Mouse (Mus musculus) CH12.LX (cell line): ENCODE measurements around the gene Rps27rt. TPM values are rescaled to one million over a fixed set of nuclear protein-coding genes. Genes with fewer than 3 reads are reported as not detected.
A peak's percentile ranks its signal among the peaks of the same experiment; 100 is the strongest.

Experiments
- DNase-seq: peaks from one replicate; pipeline ENCODE4 v3.0.0-alpha.2; 2013; ENCODE audit errors: extremely low read depth
- H3K27ac ChIP-seq: 2 replicates; pipeline ENCODE4 v1.5.1; 2012; ENCODE audit warnings: low read depth, mild to moderate bottlenecking, control low read depth, moderate library complexity; ENCODE audit not compliant: insufficient read depth
- H3K27me3 ChIP-seq: replicated peaks from 2 replicates; pipeline ENCODE3; 2012; ENCODE audit warnings: inconsistent platforms
- H3K36me3 ChIP-seq, 2 experiments: replicated peaks in 1 of 2; 2 replicates each; pipeline versions ENCODE3 to v1.6.1; 2012; ENCODE audit warnings: inconsistent platforms in 1 of 2, low read length in 1 of 2, mild to moderate bottlenecking in 1 of 2, mixed read lengths in 1 of 2, moderate library complexity in 1 of 2; ENCODE audit not compliant: control insufficient read depth in 1 of 2, insufficient read depth in 1 of 2
- H3K4me1 ChIP-seq, 2 experiments: 2 replicates each; pipeline ENCODE4 v1.6.1; 2012; ENCODE audit warnings: inconsistent platforms in 1 of 2, moderate library complexity in 1 of 2; ENCODE audit not compliant: insufficient read depth in 2 of 2, control insufficient read depth in 1 of 2
- H3K4me2 ChIP-seq: 2 replicates; pipeline ENCODE4 v1.6.1; 2012; ENCODE audit warnings: low read depth, mild to moderate bottlenecking, control low read depth; ENCODE audit not compliant: poor library complexity, insufficient read depth, severe bottlenecking
- H3K4me3 ChIP-seq, 3 experiments: fragments of 150-350 bp in 1 of 3; sonication (generic) in 1 of 3; replicated peaks in 1 of 3; 2 replicates each; pipeline versions ENCODE3 to v1.5.1; 2011 to 2012; ENCODE audit warnings: low read depth in 2 of 3, low read length in 2 of 3, mild to moderate bottlenecking in 2 of 3, moderate library complexity in 2 of 3, control low read depth in 1 of 3, improper control_type of control experiment in 1 of 3, inconsistent platforms in 1 of 3, mixed read lengths in 1 of 3; ENCODE audit not compliant: poor library complexity in 1 of 3
- H3K79me2 ChIP-seq: replicated peaks from 2 replicates; pipeline ENCODE4 v1.6.1; 2012; ENCODE audit warnings: mild to moderate bottlenecking, moderate library complexity; ENCODE audit not compliant: control insufficient read depth, poor library complexity, insufficient read depth, severe bottlenecking; ENCODE audit errors: extremely low read depth
- H3K9ac ChIP-seq: 2 replicates; pipeline ENCODE4 v1.6.1; 2012; ENCODE audit warnings: low read depth, mild to moderate bottlenecking, control low read depth, moderate library complexity; ENCODE audit not compliant: insufficient read depth
- H3K9me3 ChIP-seq: replicated peaks from 2 replicates; pipeline ENCODE3; 2012; ENCODE audit warnings: low read length, inconsistent platforms, mixed read lengths
- BHLHE40 ChIP-seq: IDR thresholded peaks from 2 replicates; pipeline ENCODE4 v1.6.1; 2011; ENCODE audit warnings: mild to moderate bottlenecking, low read depth, low read length, improper control_type of control experiment
- CHD1 ChIP-seq: IDR thresholded peaks from 2 replicates; pipeline ENCODE4 v1.6.1; 2012; ENCODE audit warnings: low read depth, low read length, improper control_type of control experiment, inconsistent platforms
- CTCF ChIP-seq, 2 experiments: IDR thresholded peaks in 1 of 2; conservative IDR thresholded peaks in 1 of 2; 2 replicates each; pipeline ENCODE4 v1.5.1; 2011 to 2012; ENCODE audit warnings: low read depth in 2 of 2, low read length in 2 of 2, improper control_type of control experiment in 1 of 2, inconsistent platforms in 1 of 2, mild to moderate bottlenecking in 1 of 2, moderate library complexity in 1 of 2
- EP300 ChIP-seq: IDR thresholded peaks from 2 replicates; pipeline ENCODE4 v1.6.1; 2011; ENCODE audit warnings: low read length, improper control_type of control experiment
- ETS1 ChIP-seq: conservative IDR thresholded peaks from 2 replicates; pipeline ENCODE4 v1.6.1; 2012; ENCODE audit warnings: low read depth, mild to moderate bottlenecking, inconsistent platforms, low read length, improper control_type of control experiment, moderate library complexity
- GABPA ChIP-seq: IDR thresholded peaks from 2 replicates; pipeline ENCODE4 v1.6.1; 2012; ENCODE audit warnings: low read depth, low read length, improper control_type of control experiment, inconsistent platforms; ENCODE audit not compliant: insufficient replicate concordance
- HCFC1 ChIP-seq: IDR thresholded peaks from 2 replicates; pipeline ENCODE4 v1.6.1; 2012; ENCODE audit warnings: low read depth, mild to moderate bottlenecking, inconsistent platforms, low read length, improper control_type of control experiment
- JUND ChIP-seq: conservative IDR thresholded peaks from 2 replicates; pipeline ENCODE4 v1.6.1; 2011; ENCODE audit warnings: low read depth, low read length, improper control_type of control experiment
- KAT2A ChIP-seq: IDR thresholded peaks from 2 replicates; pipeline ENCODE4 v1.6.1; 2012; ENCODE audit warnings: low read length, improper control_type of control experiment, inconsistent platforms; ENCODE audit not compliant: insufficient replicate concordance
- MAX ChIP-seq: IDR thresholded peaks from 2 replicates; pipeline ENCODE4 v1.6.1; 2011; ENCODE audit warnings: low read length, improper control_type of control experiment
- MAZ ChIP-seq: IDR thresholded peaks from 2 replicates; pipeline ENCODE4 v1.6.1; 2012; ENCODE audit warnings: low read depth, mild to moderate bottlenecking, inconsistent platforms, low read length, improper control_type of control experiment, moderate library complexity
- MEF2A ChIP-seq: IDR thresholded peaks from 2 replicates; pipeline ENCODE4 v1.6.1; 2014; ENCODE audit warnings: low read depth, mild to moderate bottlenecking, inconsistent platforms, low read length, improper control_type of control experiment, borderline replicate concordance
- MXI1 ChIP-seq: IDR thresholded peaks from 2 replicates; pipeline ENCODE4 v1.6.1; 2011; ENCODE audit warnings: mild to moderate bottlenecking, low read depth, low read length, improper control_type of control experiment
- MYC ChIP-seq: IDR thresholded peaks from 2 replicates; pipeline ENCODE4 v1.6.1; 2011; ENCODE audit warnings: low read depth, mild to moderate bottlenecking, improper control_type of control experiment, low read length
- NELFE ChIP-seq: IDR thresholded peaks from 2 replicates; pipeline ENCODE4 v1.6.1; 2011; ENCODE audit warnings: low read depth, low read length, improper control_type of control experiment
- NRF1 ChIP-seq: IDR thresholded peaks from 2 replicates; pipeline ENCODE4 v1.6.1; 2014; ENCODE audit warnings: low read depth, mild to moderate bottlenecking, inconsistent platforms, low read length, improper control_type of control experiment, moderate library complexity
- PAX5 ChIP-seq: IDR thresholded peaks from 2 replicates; pipeline ENCODE4 v1.6.1; 2012; ENCODE audit warnings: low read length, inconsistent platforms, mixed read lengths
- POLR2A ChIP-seq: IDR thresholded peaks from 2 replicates; pipeline ENCODE4 v1.6.1; 2011; ENCODE audit warnings: low read depth, mild to moderate bottlenecking, improper control_type of control experiment, low read length
- POLR2AphosphoS2 ChIP-seq: IDR thresholded peaks from 2 replicates; pipeline ENCODE4 v1.6.1; 2011; ENCODE audit warnings: low read depth, low read length, improper control_type of control experiment
- RAD21 ChIP-seq: IDR thresholded peaks from 2 replicates; pipeline ENCODE4 v1.6.1; 2011; ENCODE audit warnings: low read depth, mild to moderate bottlenecking, low read length, improper control_type of control experiment, moderate library complexity
- SMC3 ChIP-seq: IDR thresholded peaks from 2 replicates; pipeline ENCODE4 v1.6.1; 2011; ENCODE audit warnings: low read depth, low read length, improper control_type of control experiment
- TBP ChIP-seq: conservative IDR thresholded peaks from 2 replicates; pipeline ENCODE4 v1.6.1; 2011; ENCODE audit warnings: low read depth, low read length, improper control_type of control experiment
- TCF12 ChIP-seq: IDR thresholded peaks from 2 replicates; pipeline ENCODE4 v1.6.1; 2014; ENCODE audit warnings: low read depth, mild to moderate bottlenecking, inconsistent platforms, low read length, improper control_type of control experiment
- USF1 ChIP-seq: IDR thresholded peaks from 2 replicates; pipeline ENCODE4 v1.6.1; 2014; ENCODE audit warnings: low read depth, mild to moderate bottlenecking, inconsistent platforms, low read length, improper control_type of control experiment
- ZC3H11A ChIP-seq: IDR thresholded peaks from 2 replicates; pipeline ENCODE4 v1.6.1; 2012; ENCODE audit warnings: low read depth, mild to moderate bottlenecking, inconsistent platforms, low read length, improper control_type of control experiment
- ZKSCAN1 ChIP-seq: IDR thresholded peaks from 2 replicates; pipeline ENCODE4 v1.6.1; 2012; ENCODE audit warnings: low read depth, inconsistent platforms, low read length, improper control_type of control experiment, borderline replicate concordance
- ZMIZ1 ChIP-seq: IDR thresholded peaks from 2 replicates; pipeline ENCODE4 v1.6.1; 2012; ENCODE audit warnings: low read depth, mild to moderate bottlenecking, inconsistent platforms, low read length, improper control_type of control experiment
- ZNF384 ChIP-seq: IDR thresholded peaks from 2 replicates; pipeline ENCODE4 v1.6.1; 2012; ENCODE audit warnings: low read depth, low read length, improper control_type of control experiment, inconsistent platforms
- dilution Hi-C: fragments of 300-500 bp; cut with MboI; formaldehyde crosslinking; loops from 2 replicates; pipeline ENCODE4 v1.14.3; 2020; ENCODE audit warnings: low sequenced_read_pairs; ENCODE audit not compliant: extremely low pct_unique_long_range_greater_than_20kb, extremely low pct_ligation_motif_present
- in situ Hi-C: fragments of 300-500 bp; cut with MboI; formaldehyde crosslinking; loops from 3 replicates; pipeline ENCODE4 v1.14.3; 2019; ENCODE audit warnings: low sequenced_read_pairs, low pct_ligation_motif_present, low pct_unique_long_range_greater_than_20kb, mixed read lengths
- polyA plus RNA-seq: library from polyadenylated mRNA; unstranded; fragments of >175 nt; gene quantifications from 2 replicates; pipeline ENCODE4 v1.2.1, GENCODE M21; 2012; ENCODE audit warnings: low read depth; ENCODE audit not compliant: insufficient read length
- total RNA-seq, 2 experiments: library from RNA; depleted of rRNA; stranded (reverse); fragments of 300-350 nt in 1 of 2; fragments of >200 nt in 1 of 2; gene quantifications; 2 replicates each; pipeline ENCODE4 v1.2.3; 2012 to 2014

Rps27rt gene
- total and polyA plus RNA-seq, 3 experiments: 107 to 455 (median 180) TPM

DNA sequence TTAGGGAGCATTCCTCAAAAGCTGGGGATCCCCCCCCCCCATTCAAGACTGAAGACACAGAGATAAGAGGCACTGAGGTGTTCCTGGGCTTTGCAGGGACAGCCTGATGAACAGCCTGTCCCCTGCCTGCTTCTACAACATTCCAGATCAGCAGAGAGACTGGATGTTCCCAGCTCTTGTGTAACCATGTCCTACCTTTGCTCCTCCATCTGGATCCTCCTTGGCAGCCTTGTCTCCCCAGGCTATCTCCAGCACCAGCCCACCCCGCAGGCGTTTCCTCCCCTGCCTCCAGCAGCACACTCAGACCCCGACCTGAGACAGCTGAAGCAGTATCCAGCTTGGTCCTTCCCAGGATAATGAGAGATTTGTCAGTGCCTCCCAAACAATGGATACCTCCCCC is 18.4 kb downstream of the Rps27rt start:
- no peak overlapping the region for H3K4me2 ChIP-seq
- dilution Hi-C loops (no loop called here), in situ Hi-C loops (no loop called here)
- no peak overlapping the region for H3K4me3 ChIP-seq
- H3K9me3 ChIP-seq: peaks cover 10% of the 10 kb centered on the region
- no peak overlapping the region for H3K9ac ChIP-seq
- TF ChIP-seq PAX5: no peak
- no peak for TF ChIP-seq KAT2A
- no peak for TF ChIP-seq ZMIZ1
- no peak for TF ChIP-seq CHD1
- TF ChIP-seq ETS1: no peak
- TF ChIP-seq ZNF384: no peak
- no peak for TF ChIP-seq MEF2A
- TF ChIP-seq SMC3: no peak
- no peak for TF ChIP-seq JUND
- TF ChIP-seq GABPA: no peak
- no peak for TF ChIP-seq USF1
- no peak for TF ChIP-seq TBP
- TF ChIP-seq ZKSCAN1: no peak
- TF ChIP-seq MAZ: no peak
- no peak for TF ChIP-seq ZC3H11A
- no peak for TF ChIP-seq NELFE
- no peak for TF ChIP-seq EP300
- no peak for TF ChIP-seq MYC
- H3K79me2 ChIP-seq: no peaks in the 10 kb centered on the region
- no peak for DNase-seq
- H3K27me3 ChIP-seq: no peaks in the 10 kb centered on the region
- no peaks in the 10 kb centered on the region for H3K36me3 ChIP-seq
- peaks cover 0 to 7% of the 10 kb centered on the region in 2 experiments; a peak in 1 of 4 replicates for H3K4me1 ChIP-seq
- H3K27ac ChIP-seq: no peak overlapping the region

DNA sequence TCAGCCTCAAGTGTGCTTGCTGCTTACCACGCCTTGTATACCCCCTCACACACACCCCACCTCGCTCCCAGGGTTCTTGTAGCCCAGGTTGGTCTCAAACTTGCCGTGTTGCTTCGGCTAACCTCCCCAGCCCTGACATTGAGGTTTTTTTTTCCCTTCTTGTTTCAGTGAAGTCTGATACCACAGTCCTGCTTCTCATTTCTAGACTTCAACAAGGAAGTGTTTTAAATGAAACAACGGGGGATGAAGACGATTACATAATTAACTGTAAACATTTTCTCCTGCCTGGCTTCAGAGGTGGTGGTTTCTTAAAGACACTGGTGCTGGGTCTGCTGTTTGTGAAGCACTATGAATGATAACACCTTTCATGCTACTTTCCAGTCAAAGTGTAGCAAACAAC is 21.7 kb downstream of the Rps27rt start:
- Histone ChIP-seq H3K4me3 (no peak overlapping the region), H3K27me3 (no peaks in the 10 kb centered on the region), H3K9ac (no peak overlapping the region), H3K36me3 (no peaks in the 10 kb centered on the region), H3K79me2 (no peaks in the 10 kb centered on the region), H3K27ac (no peak overlapping the region), H3K4me2 (no peak overlapping the region), H3K9me3 (peaks cover 10% of the 10 kb centered on the region), H3K4me1 (peaks cover 0 to 7% of the 10 kb centered on the region in 2 experiments; a peak in 1 of 4 replicates)
- in situ Hi-C loops: no loop called here
- peak; percentile 1 for DNase-seq
- dilution Hi-C loops: no loop called here
- TF ChIP-seq KAT2A (no peak), USF1 (no peak), POLR2AphosphoS2 (no peak), SMC3 (no peak), JUND (no peak), GABPA (no peak), MYC (no peak), HCFC1 (no peak), NRF1 (no peak), CTCF (conservative IDR thresholded peaks at IDR 0.05 in 1 of 2, IDR thresholded peaks at IDR 0.05 in 1 of 2; ENCODE audit: low read depth in 2 of 2, low read length in 2 of 2) (no peak), PAX5 (no peak), POLR2A (no peak), MXI1 (no peak), BHLHE40 (no peak), RAD21 (no peak), TCF12 (no peak), ZMIZ1 (no peak), MAZ (no peak), MAX (no peak)
